Mouse (Mus musculus) intestine, embryonic 14.5 days (tissue): ENCODE measurements around the gene Csf3r. TPM values are rescaled to one million over a fixed set of nuclear protein-coding genes. Genes with fewer than 3 reads are reported as not detected.

Experiments used
- ATAC-seq: fragments of 200-750 bp; cut with Nextera tagmentation; replicated peaks from 2 replicates; pipeline ENCODE4 v1.8.0; 2017; ENCODE audit warnings: low read depth, moderate number of reproducible peaks, moderate TSS enrichment, moderate library complexity; ENCODE audit not compliant: low FRiP score, low TSS enrichment
- DNase-seq: peaks from one replicate; pipeline ENCODE4 v3.0.0-alpha.2; 2018; ENCODE audit warnings: low spot score
- H3K27ac ChIP-seq: fragments of 300-500 bp; sonication (generic); 2 replicates; pipeline ENCODE4 v1.5.1; 2014; ENCODE audit warnings: low read depth, mild to moderate bottlenecking, control low read depth
- H3K27me3 ChIP-seq: fragments of 300-500 bp; sonication (generic); replicated peaks from 2 replicates; pipeline ENCODE4 v1.6.1; 2014; ENCODE audit warnings: low read length, control low read depth; ENCODE audit not compliant: control insufficient read depth, insufficient read depth
- H3K36me3 ChIP-seq: fragments of 300-500 bp; sonication (generic); 2 replicates; pipeline ENCODE4 v1.6.1; 2014; ENCODE audit warnings: low read length, control low read depth; ENCODE audit not compliant: control insufficient read depth, insufficient read depth
- H3K4me1 ChIP-seq: fragments of 300-500 bp; sonication (generic); replicated peaks from 2 replicates; pipeline ENCODE4 v1.6.1; 2014; ENCODE audit warnings: low read length, control low read depth, mixed read lengths; ENCODE audit not compliant: control insufficient read depth, insufficient read depth
- H3K4me2 ChIP-seq: fragments of 300-500 bp; sonication (generic); 2 replicates; pipeline ENCODE4 v1.6.1; 2014; ENCODE audit warnings: low read length
- H3K4me3 ChIP-seq: fragments of 300-500 bp; sonication (generic); 2 replicates; pipeline ENCODE4 v1.5.1; 2014; ENCODE audit warnings: low read depth, low read length, control low read depth, mixed read lengths
- H3K9ac ChIP-seq: fragments of 300-500 bp; sonication (generic); 2 replicates; pipeline ENCODE4 v1.6.1; 2014; ENCODE audit warnings: mild to moderate bottlenecking, low read length
- H3K9me3 ChIP-seq: fragments of 300-500 bp; sonication (generic); 2 replicates; pipeline ENCODE4 v1.6.1; 2016; ENCODE audit warnings: low read length, control low read depth; ENCODE audit not compliant: control insufficient read depth
- WGBS: fragments of 180-500 bp; shearing (Covaris S2); extraction: QIAGEN DNeasy Blood & Tissue Kit; methylation state at CpG from one replicate; pipeline ENCODE4 v1.1.7; 2014; 5-methylcytosine and 5-hydroxymethylcytosine counted together
- polyA plus RNA-seq: library from polyadenylated mRNA; unstranded; fragments of >200 nt; fragmentation: Nextera tagmentation; extraction: Ambion mirVana; gene quantifications from 2 replicates; pipeline ENCODE4 v1.2.1, GENCODE M21; 2014

Gene Csf3r
- polyA plus RNA-seq, 1 experiment from 2014 or later, result 0.81 TPM

DNA sequence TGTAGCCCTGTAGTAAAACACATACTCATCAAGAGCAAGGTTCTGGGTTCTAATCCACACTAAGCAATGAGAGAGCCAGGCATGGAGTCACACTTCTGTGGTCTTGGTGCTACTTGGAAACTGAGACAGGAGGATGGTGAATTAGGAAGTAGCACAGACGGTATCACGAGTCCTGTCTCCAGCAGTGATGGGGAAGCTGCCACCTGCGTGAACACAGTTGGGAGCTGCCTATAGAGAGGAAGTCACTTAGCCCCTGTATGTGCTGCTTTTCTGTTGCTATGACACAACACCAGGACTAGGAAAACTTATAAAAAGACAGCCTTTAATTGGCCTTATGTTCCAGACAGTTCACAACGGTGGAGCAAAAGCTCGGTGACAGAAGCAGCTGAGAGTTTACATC, 6.4 kb downstream of the Csf3r start:
- Histone ChIP-seq H3K27ac (no peak overlapping the region), H3K9ac (no peak overlapping the region), H3K36me3 (no peaks in the 10 kb centered on the region), H3K4me1 (no peaks in the 10 kb centered on the region), H3K27me3 (no peaks in the 10 kb centered on the region), H3K9me3 (no peaks in the 10 kb centered on the region), H3K4me2 (no peak overlapping the region), H3K4me3 (no peak overlapping the region)
- WGBS, result 81% methylated on average over 5 of the region's 5 CpGs
- DNase-seq (no peak), ATAC-seq (no peak)

DNA sequence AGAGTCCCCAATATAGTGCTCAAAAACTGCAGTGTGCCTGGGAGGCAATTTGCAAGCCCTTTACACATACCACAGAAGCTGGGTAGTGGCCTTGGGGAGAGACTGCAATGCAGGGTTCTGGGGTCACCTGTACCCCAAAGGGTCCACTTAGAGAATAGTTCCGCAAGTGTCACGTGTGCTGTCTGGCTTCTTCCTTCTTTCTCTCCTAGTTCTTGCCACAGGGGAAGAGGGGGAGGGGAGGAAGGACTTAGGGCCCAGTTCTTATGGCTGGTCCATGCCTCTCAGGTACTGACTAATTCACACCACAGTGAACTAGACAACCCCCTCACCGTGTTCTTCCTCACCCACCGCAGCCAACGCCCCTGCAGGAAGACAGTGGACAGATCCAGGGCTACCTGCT, 11.1 kb downstream of the Csf3r start:
- H3K36me3 ChIP-seq, result no peaks in the 10 kb centered on the region
- no peak overlapping the region for H3K4me3 ChIP-seq
- H3K4me2 ChIP-seq, result no peak overlapping the region
- H3K27ac ChIP-seq, result no peak overlapping the region
- no peaks in the 10 kb centered on the region for H3K4me1 ChIP-seq
- 85% methylated on average over 5 of the region's 5 CpGs for WGBS
- ATAC-seq (no peak), DNase-seq (no peak)
- H3K9me3 ChIP-seq, result no peaks in the 10 kb centered on the region
- no peaks in the 10 kb centered on the region for H3K27me3 ChIP-seq
- H3K9ac ChIP-seq, result no peak overlapping the region

DNA sequence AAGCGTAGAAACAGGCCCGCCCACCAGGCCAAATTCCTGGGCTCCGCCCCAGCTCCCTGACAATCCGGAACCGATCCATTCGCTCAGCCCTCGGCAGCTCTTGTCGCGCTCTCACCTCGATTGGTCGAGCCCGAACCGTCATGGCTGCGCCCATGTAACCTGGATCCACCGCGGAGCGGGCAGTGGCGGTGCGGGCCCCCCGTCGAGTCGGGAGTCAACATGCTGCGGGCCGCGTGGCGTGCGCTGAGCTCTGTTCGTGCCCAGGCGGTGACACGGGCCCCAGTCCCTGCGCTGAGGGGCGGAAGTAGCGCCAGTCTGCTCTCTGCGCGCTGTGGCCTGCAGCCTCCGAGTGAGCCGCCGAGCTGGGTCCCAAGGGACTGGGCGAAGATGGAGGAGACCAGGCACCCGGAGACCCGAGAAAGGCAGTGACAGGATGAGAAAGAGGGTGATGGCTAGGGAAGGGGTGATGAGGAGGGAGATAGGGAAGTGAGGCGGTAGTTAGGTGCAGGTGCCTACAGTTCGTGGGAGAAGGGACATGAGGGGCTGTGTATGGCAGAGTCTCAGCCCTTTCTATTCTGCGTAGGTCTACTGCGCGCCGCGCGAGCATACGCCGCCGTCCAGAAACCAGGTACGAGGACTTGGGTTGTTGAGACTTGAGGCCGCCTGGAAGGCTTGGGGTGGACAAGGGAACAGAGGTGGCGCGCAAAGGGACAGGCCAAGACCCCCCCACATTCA, 22.7 kb downstream of the Csf3r start, which contains the start of gene Mrps15:
Mrps15 (plus strand) TSS at position 75 of the 735 bp plus-strand sequence.
- Histone ChIP-seq H3K27me3 (no peaks in the 10 kb centered on the region), H3K4me3 (peak within 1 kb of the TSS; percentile 94), H3K9me3 (no peaks in the 10 kb centered on the region), H3K36me3 (peaks cover 24% of the 10 kb centered on the region), H3K9ac (peak within 1 kb of the TSS; percentile 76), H3K4me2 (peak within 1 kb of the TSS; percentile 75), H3K4me1 (peaks cover 10% of the 10 kb centered on the region), H3K27ac (peak within 1 kb of the TSS; percentile 75)
- under 1% methylated on average over 56 of the region's 56 CpGs for WGBS
- peak; percentile 93 for DNase-seq
- peak; percentile 96 for ATAC-seq

DNA sequence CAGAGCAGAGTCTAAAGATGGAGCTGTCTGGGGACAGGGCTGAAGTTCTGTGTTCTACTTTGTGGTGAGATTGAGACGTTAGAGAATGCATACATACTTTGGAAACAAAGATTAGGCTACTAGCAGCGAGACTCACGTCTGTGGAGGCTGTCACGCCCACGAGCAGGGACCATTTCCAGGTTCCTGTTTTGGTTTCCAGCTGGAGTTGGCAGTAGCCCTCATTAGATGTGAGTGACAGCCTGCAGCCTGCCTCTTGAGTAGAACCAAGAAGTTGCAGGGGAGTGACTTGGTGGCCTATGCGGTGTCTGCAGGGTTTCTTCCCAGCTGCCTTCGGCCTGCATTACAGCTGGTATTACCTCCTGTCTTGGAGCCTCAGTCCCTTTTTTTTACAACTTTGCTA, 27.3 kb downstream of the Csf3r start:
- no peak overlapping the region for H3K4me3 ChIP-seq
- no peaks in the 10 kb centered on the region for H3K9me3 ChIP-seq
- WGBS, result 87% methylated on average over 7 of the region's 7 CpGs
- DNase-seq (no peak), ATAC-seq (no peak)
- no peaks in the 10 kb centered on the region for H3K27me3 ChIP-seq
- no peak overlapping the region for H3K4me2 ChIP-seq
- peaks cover 58% of the 10 kb centered on the region for H3K36me3 ChIP-seq
- H3K27ac ChIP-seq, result no peak overlapping the region
- no peak overlapping the region for H3K9ac ChIP-seq
- H3K4me1 ChIP-seq, result peaks cover 10% of the 10 kb centered on the region

DNA sequence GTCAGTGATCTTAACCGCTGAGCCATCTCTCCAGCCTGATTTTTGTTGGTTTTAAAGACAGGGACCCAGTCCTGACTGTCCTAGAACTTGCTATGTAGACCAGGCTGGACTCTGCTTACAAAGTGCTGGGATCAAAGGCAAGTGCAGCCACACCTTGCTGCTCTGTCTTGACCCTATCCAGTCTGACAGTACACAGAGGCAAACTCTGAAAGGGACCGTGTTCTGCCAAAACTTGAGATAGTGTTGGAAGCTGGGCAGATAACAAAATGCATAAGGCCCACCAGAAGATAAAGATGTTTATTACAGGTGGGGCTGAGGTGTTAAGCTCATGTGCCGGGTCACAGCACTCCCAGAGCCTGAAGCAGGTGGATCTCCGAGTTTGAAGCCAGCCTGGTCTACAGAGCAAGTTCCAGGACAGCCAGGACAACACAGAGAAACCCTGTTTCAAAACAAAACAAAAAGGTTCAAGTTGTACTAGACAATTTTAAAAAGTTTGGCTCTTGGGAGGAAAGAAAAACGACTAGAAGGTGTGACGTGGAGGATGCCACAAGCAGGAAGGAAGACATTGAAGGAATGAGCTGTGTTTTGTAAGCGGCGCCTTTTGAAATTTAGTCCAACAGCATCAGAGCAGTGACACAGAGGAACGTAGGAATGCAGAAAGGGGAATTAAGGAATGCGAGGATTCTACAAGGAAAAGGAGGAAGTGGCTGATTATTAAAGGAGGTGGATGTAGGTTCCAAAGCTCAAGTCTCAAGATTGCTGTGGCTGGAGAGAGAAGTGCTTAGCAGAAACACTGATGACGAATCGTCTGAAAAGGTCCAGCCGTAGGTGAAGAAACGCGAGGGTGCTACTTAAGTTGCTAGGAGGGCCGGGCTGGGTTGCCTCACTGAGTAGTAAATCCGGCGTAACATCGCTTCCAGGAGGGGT, 33.1 kb downstream of the Csf3r start:
- Histone ChIP-seq H3K36me3 (peaks cover 31% of the 10 kb centered on the region), H3K4me2 (peak overlapping the region; percentile 78), H3K9ac (peak overlapping the region; percentile 34), H3K27ac (peak overlapping the region; percentile 52; the same call in 1 of the 2 replicates), H3K9me3 (no peaks in the 10 kb centered on the region), H3K27me3 (no peaks in the 10 kb centered on the region), H3K4me3 (peak overlapping the region; percentile 68), H3K4me1 (peaks cover 3% of the 10 kb centered on the region; the same call in 1 of the 2 replicates)
- DNase-seq (peak; percentile 51), ATAC-seq (peak; percentile 26; the same call in 1 of the 2 replicates)
- WGBS, result 13% methylated on average over 19 of the region's 19 CpGs

DNA sequence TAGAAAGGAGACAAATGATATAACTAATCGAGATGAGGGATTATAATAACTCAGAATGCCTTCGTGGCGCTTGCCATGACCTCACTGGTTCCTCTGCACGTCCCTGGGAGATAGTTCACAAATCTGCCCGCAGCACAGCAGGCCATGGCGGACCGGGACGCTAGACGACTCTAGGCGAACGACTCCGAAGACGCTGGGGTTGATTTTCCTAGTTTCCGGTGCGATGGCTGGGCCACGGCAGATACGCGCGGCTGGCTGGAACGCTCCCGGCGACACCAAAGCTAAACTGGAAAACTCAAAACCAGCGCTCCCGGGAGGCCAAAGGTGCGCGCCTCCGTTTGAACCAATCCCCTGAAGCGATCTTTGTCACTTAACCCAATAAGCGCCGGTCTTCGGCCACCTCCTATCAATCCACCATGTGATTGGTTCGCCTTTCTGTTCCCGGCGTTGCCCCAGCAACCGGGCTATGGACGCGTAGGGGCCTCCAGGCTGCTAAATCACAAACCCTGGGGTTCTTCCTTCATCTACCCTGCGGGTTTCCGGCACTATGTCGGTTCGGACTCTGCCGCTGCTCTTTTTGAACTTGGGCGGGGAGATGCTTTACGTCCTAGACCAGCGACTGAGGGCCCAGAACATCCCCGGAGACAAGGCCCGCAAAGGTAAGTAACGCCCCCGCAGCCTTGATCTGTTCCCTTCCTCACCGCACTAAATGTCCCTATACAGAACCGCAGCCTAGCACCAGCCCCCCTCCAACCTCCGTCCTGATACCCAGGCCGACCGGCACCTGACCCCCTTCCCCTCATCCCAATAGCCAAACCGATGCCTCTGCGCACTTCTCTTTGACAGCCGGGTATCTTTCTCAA, 34.0 kb downstream of the Csf3r start, which contains the start of gene Oscp1:
Oscp1 (plus strand) TSS at position 432 of the 863 bp plus-strand sequence.
- Histone ChIP-seq H3K36me3 (peaks cover 26% of the 10 kb centered on the region), H3K27ac (peak within 1 kb of the TSS; percentile 52; the same call in 1 of the 2 replicates), H3K9me3 (no peaks in the 10 kb centered on the region), H3K4me2 (peak within 1 kb of the TSS; percentile 78), H3K4me3 (peak within 1 kb of the TSS; percentile 68), H3K4me1 (peaks cover 3% of the 10 kb centered on the region; the same call in 1 of the 2 replicates), H3K9ac (peak within 1 kb of the TSS; percentile 34), H3K27me3 (no peaks in the 10 kb centered on the region)
- DNase-seq (peak; percentile 93), ATAC-seq (peak; percentile 95)
- under 1% methylated on average over 57 of the region's 57 CpGs for WGBS

DNA sequence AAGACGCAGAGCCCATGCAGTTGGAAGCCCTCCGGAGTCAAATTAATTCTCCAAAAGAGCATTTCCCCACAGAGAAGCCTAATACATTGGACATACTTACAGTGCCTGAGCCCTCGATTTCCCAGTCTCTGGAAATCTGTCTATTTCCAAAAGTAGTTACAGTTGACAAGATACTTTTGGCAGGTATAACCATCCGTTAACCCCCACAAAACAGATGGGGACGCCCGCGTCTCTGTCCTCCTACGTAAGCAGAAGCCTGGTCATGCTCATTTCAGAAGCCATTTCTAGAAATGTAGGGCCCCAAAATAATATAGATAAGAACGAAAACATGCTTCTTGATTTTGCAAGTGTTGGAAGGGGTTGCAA, 34.6 kb downstream of the Csf3r start:
- H3K27ac ChIP-seq, result no peak overlapping the region
- H3K4me3 ChIP-seq, result peak overlapping the region; percentile 68
- peaks cover 20% of the 10 kb centered on the region for H3K36me3 ChIP-seq
- H3K9me3 ChIP-seq, result no peaks in the 10 kb centered on the region
- H3K4me2 ChIP-seq, result peak overlapping the region; percentile 78
- peaks cover 3% of the 10 kb centered on the region; the same call in 1 of the 2 replicates for H3K4me1 ChIP-seq
- WGBS, result 32% methylated on average over 9 of the region's 9 CpGs
- ATAC-seq (no peak), DNase-seq (no peak)
- no peaks in the 10 kb centered on the region for H3K27me3 ChIP-seq
- peak overlapping the region; percentile 34 for H3K9ac ChIP-seq

DNA sequence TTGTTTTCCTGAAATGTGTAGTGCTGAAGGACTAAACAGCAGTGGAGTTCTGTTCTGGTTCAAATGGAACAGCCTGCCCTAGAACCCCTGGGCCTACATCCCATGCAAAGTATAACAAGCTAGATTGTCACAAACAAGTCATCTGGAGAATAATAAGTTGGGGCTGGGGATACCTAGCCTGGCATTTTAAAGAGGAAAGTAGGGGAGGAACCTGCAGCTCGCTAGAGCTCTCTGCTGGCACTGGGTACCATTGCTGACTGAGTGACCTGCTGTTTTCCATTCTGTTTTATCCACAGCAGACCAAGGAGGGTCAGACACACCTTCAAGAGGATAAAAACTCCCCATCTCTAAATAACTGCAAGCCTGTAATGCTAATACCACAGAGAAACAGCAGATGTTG, 38.5 kb downstream of the Csf3r start:
- H3K4me2 ChIP-seq, result no peak overlapping the region
- H3K4me3 ChIP-seq, result no peak overlapping the region
- H3K9ac ChIP-seq, result no peak overlapping the region
- peaks cover under 1% of the 10 kb centered on the region; the same call in 1 of the 2 replicates for H3K4me1 ChIP-seq
- H3K9me3 ChIP-seq, result no peaks in the 10 kb centered on the region
- ATAC-seq (no peak), DNase-seq (no peak)
- H3K27ac ChIP-seq, result no peak overlapping the region
- WGBS, result 62% methylated on average over 1 of the region's 1 CpGs
- H3K36me3 ChIP-seq, result no peaks in the 10 kb centered on the region
- H3K27me3 ChIP-seq, result no peaks in the 10 kb centered on the region
